Mouse (Mus musculus): ENCODE data around the gene Ephx4.

DNA sequence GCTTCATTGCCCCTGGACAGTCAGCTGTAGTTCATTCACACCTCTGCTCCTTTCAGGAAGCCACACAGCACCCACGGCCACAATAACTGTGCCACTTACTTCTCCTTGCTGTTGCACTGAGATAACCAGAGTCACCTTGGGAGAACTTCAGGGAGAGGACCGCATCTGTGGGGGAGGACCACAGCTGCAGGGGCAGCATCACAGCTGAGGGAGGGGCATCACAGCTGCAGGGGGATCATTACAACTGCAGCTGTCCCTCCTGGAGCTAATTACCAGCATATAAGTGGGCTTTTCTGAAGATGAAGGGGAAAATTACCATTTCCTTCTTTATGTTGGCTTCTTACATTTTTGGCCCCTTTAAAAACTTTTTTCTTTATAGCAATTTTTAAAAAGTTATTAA is 8.1 kb upstream of the Ephx4 start:
- TF ChIP-seq GATA1 (IDR thresholded peaks at IDR 0.05; ENCODE audit: borderline replicate concordance, low read length) (no peak), FLI1 (IDR thresholded peaks at IDR 0.05; ENCODE audit: low read length) (no peak)

Data from megakaryocyte, embryonic 14.5 days (primary cell).